Mouse (Mus musculus): ENCODE data around the gene 1700020N01Rik. TPM values are rescaled to one million over a fixed set of nuclear protein-coding genes. Genes with fewer than 3 reads are reported as not detected.

1700020N01Rik gene
- total RNA-seq, 2 experiments from 2014 or later, result not detected

- no peak for ATAC-seq (replicated peaks; ENCODE audit: poor library complexity)
Measured at GRCm38 (mm10) chr10:21659576-21660246, 66.8 kb downstream of the 1700020N01Rik start.

- no peak for ATAC-seq (replicated peaks; ENCODE audit: poor library complexity)
Measured at GRCm38 (mm10) chr10:21668976-21669375, 76.0 kb downstream of the 1700020N01Rik start.

- ATAC-seq (replicated peaks; ENCODE audit: poor library complexity), result 0 out of 2 replicates have a peak, but pooled peaks have one; percentile 20
Measured at GRCm38 (mm10) chr10:21669750-21670161, 76.8 kb downstream of the 1700020N01Rik start.

DNA sequence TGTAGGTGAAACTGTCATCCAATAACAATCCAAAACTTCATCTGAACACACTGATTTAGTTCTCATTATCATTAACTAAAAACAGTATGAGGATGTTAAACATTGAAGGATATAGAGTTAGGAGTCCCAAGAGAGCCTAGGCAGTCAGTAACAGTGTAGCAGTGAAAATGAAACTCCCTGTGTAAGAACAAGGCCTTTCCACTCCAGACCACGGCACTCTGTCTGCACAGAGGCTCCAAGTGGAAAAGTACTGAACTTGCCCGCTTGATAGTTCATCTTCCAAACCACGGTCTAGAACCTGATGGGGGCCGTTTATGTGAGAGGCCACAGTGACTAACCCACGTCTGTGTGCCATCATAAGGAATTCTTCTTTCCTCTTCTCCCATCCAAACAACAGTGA is 77.2 kb downstream of the 1700020N01Rik start:
- ATAC-seq (replicated peaks; ENCODE audit: poor library complexity), result no peak

Other genes with a start within 250 kb of the 1700020N01Rik start
- not detected in 2 replicates for gene Aldh8a1, start 215.9 kb upstream of the 1700020N01Rik start, total RNA-seq (2015)
- gene Aldh8a1, start 215.9 kb upstream of the 1700020N01Rik start, total RNA-seq (2017), result not detected in 2 replicates